Mouse (Mus musculus): ENCODE measurements at regions not wholly inside any gene's neighbourhood (a gene's known extent, or its start where the extent isn't known, plus 50 kb on each side); places are given as distances from the start of the nearest gene placed in this dataset.

DNA sequence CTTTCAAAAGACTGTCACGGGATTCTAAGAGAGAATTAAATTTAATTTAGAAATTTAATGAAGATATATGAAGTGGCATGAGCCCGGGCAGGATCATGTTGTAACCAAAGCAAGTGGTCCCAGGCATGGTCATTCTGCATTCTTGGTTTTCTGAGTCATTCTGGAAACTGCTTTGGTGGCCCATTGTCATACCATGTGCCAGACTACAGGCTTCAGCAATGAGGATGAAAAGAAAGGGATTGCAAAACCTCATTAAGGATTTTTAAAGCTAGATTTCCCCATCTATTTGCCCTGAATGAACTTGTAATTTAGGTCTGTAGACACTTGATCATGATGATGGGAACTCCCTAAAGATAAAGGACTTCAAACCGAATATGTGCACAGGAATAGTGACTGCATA, 119.4 kb upstream of the Myocd start:
- TF ChIP-seq POLR2A (IDR thresholded peaks at IDR 0.05; ENCODE audit: extremely low read depth, insufficient read depth, low read length) (no peak), CTCF (IDR thresholded peaks at IDR 0.05; ENCODE audit: low read depth, low read length) (no peak)

Data from liver, adult 2 months (tissue).